Mouse (Mus musculus) CH12.LX (cell line): Measurements from ENCODE around the gene Gm4131. TPM values are rescaled to one million over a fixed set of nuclear protein-coding genes. Genes with fewer than 3 reads are reported as not detected.

Experiments used
- DNase-seq: peaks from one replicate; pipeline ENCODE4 v3.0.0-alpha.2; 2013; ENCODE audit errors: extremely low read depth
- H3K27ac ChIP-seq: 2 replicates; pipeline ENCODE4 v1.5.1; 2012; ENCODE audit warnings: low read depth, mild to moderate bottlenecking, control low read depth, moderate library complexity; ENCODE audit not compliant: insufficient read depth
- H3K27me3 ChIP-seq: replicated peaks from 2 replicates; pipeline ENCODE3; 2012; ENCODE audit warnings: inconsistent platforms
- H3K36me3 ChIP-seq, 2 experiments: replicated peaks in 1 of 2; 2 replicates each; pipeline versions ENCODE3 to v1.6.1; 2012; ENCODE audit warnings: inconsistent platforms in 1 of 2, low read length in 1 of 2, mild to moderate bottlenecking in 1 of 2, mixed read lengths in 1 of 2, moderate library complexity in 1 of 2; ENCODE audit not compliant: control insufficient read depth in 1 of 2, insufficient read depth in 1 of 2
- H3K4me1 ChIP-seq, 2 experiments: 2 replicates each; pipeline ENCODE4 v1.6.1; 2012; ENCODE audit warnings: inconsistent platforms in 1 of 2, moderate library complexity in 1 of 2; ENCODE audit not compliant: insufficient read depth in 2 of 2, control insufficient read depth in 1 of 2
- H3K4me2 ChIP-seq: 2 replicates; pipeline ENCODE4 v1.6.1; 2012; ENCODE audit warnings: low read depth, mild to moderate bottlenecking, control low read depth; ENCODE audit not compliant: poor library complexity, insufficient read depth, severe bottlenecking
- H3K4me3 ChIP-seq, 3 experiments: fragments of 150-350 bp in 1 of 3; sonication (generic) in 1 of 3; replicated peaks in 1 of 3; 2 replicates each; pipeline versions ENCODE3 to v1.5.1; 2011 to 2012; ENCODE audit warnings: low read depth in 2 of 3, low read length in 2 of 3, mild to moderate bottlenecking in 2 of 3, moderate library complexity in 2 of 3, control low read depth in 1 of 3, improper control_type of control experiment in 1 of 3, inconsistent platforms in 1 of 3, mixed read lengths in 1 of 3; ENCODE audit not compliant: poor library complexity in 1 of 3
- H3K79me2 ChIP-seq: replicated peaks from 2 replicates; pipeline ENCODE4 v1.6.1; 2012; ENCODE audit warnings: mild to moderate bottlenecking, moderate library complexity; ENCODE audit not compliant: control insufficient read depth, poor library complexity, insufficient read depth, severe bottlenecking; ENCODE audit errors: extremely low read depth
- H3K9ac ChIP-seq: 2 replicates; pipeline ENCODE4 v1.6.1; 2012; ENCODE audit warnings: low read depth, mild to moderate bottlenecking, control low read depth, moderate library complexity; ENCODE audit not compliant: insufficient read depth
- H3K9me3 ChIP-seq: replicated peaks from 2 replicates; pipeline ENCODE3; 2012; ENCODE audit warnings: low read length, inconsistent platforms, mixed read lengths
- CHD1 ChIP-seq: IDR thresholded peaks from 2 replicates; pipeline ENCODE4 v1.6.1; 2012; ENCODE audit warnings: low read depth, low read length, improper control_type of control experiment, inconsistent platforms
- E2F4 ChIP-seq: IDR thresholded peaks from 2 replicates; pipeline ENCODE4 v1.6.1; 2011; ENCODE audit warnings: low read depth, low read length, improper control_type of control experiment; ENCODE audit not compliant: insufficient replicate concordance
- EP300 ChIP-seq: IDR thresholded peaks from 2 replicates; pipeline ENCODE4 v1.6.1; 2011; ENCODE audit warnings: low read length, improper control_type of control experiment
- ETS1 ChIP-seq: conservative IDR thresholded peaks from 2 replicates; pipeline ENCODE4 v1.6.1; 2012; ENCODE audit warnings: low read depth, mild to moderate bottlenecking, inconsistent platforms, low read length, improper control_type of control experiment, moderate library complexity
- IRF4 ChIP-seq: IDR thresholded peaks from 2 replicates; pipeline ENCODE4 v1.6.1; 2014; ENCODE audit warnings: low read depth, mild to moderate bottlenecking, inconsistent platforms, low read length, improper control_type of control experiment
- KAT2A ChIP-seq: IDR thresholded peaks from 2 replicates; pipeline ENCODE4 v1.6.1; 2012; ENCODE audit warnings: low read length, improper control_type of control experiment, inconsistent platforms; ENCODE audit not compliant: insufficient replicate concordance
- MAX ChIP-seq: IDR thresholded peaks from 2 replicates; pipeline ENCODE4 v1.6.1; 2011; ENCODE audit warnings: low read length, improper control_type of control experiment
- MXI1 ChIP-seq: IDR thresholded peaks from 2 replicates; pipeline ENCODE4 v1.6.1; 2011; ENCODE audit warnings: mild to moderate bottlenecking, low read depth, low read length, improper control_type of control experiment
- MYC ChIP-seq: IDR thresholded peaks from 2 replicates; pipeline ENCODE4 v1.6.1; 2011; ENCODE audit warnings: low read depth, mild to moderate bottlenecking, improper control_type of control experiment, low read length
- NELFE ChIP-seq: IDR thresholded peaks from 2 replicates; pipeline ENCODE4 v1.6.1; 2011; ENCODE audit warnings: low read depth, low read length, improper control_type of control experiment
- NRF1 ChIP-seq: IDR thresholded peaks from 2 replicates; pipeline ENCODE4 v1.6.1; 2014; ENCODE audit warnings: low read depth, mild to moderate bottlenecking, inconsistent platforms, low read length, improper control_type of control experiment, moderate library complexity
- POLR2A ChIP-seq: IDR thresholded peaks from 2 replicates; pipeline ENCODE4 v1.6.1; 2011; ENCODE audit warnings: low read depth, mild to moderate bottlenecking, improper control_type of control experiment, low read length
- POLR2AphosphoS2 ChIP-seq: IDR thresholded peaks from 2 replicates; pipeline ENCODE4 v1.6.1; 2011; ENCODE audit warnings: low read depth, low read length, improper control_type of control experiment
- RAD21 ChIP-seq: IDR thresholded peaks from 2 replicates; pipeline ENCODE4 v1.6.1; 2011; ENCODE audit warnings: low read depth, mild to moderate bottlenecking, low read length, improper control_type of control experiment, moderate library complexity
- RCOR1 ChIP-seq: conservative IDR thresholded peaks from 2 replicates; pipeline ENCODE4 v1.6.1; 2012; ENCODE audit warnings: low read depth, mild to moderate bottlenecking, inconsistent platforms, low read length, improper control_type of control experiment
- SIN3A ChIP-seq: IDR thresholded peaks from 2 replicates; pipeline ENCODE4 v1.6.1; 2012; ENCODE audit warnings: low read length, improper control_type of control experiment, inconsistent platforms
- SMC3 ChIP-seq: IDR thresholded peaks from 2 replicates; pipeline ENCODE4 v1.6.1; 2011; ENCODE audit warnings: low read depth, low read length, improper control_type of control experiment
- TBP ChIP-seq: conservative IDR thresholded peaks from 2 replicates; pipeline ENCODE4 v1.6.1; 2011; ENCODE audit warnings: low read depth, low read length, improper control_type of control experiment
- TCF12 ChIP-seq: IDR thresholded peaks from 2 replicates; pipeline ENCODE4 v1.6.1; 2014; ENCODE audit warnings: low read depth, mild to moderate bottlenecking, inconsistent platforms, low read length, improper control_type of control experiment
- UBTF ChIP-seq: IDR thresholded peaks from 2 replicates; pipeline ENCODE4 v1.6.1; 2012; ENCODE audit warnings: low read depth, mild to moderate bottlenecking, inconsistent platforms, low read length, improper control_type of control experiment, moderate library complexity
- ZC3H11A ChIP-seq: IDR thresholded peaks from 2 replicates; pipeline ENCODE4 v1.6.1; 2012; ENCODE audit warnings: low read depth, mild to moderate bottlenecking, inconsistent platforms, low read length, improper control_type of control experiment
- ZMIZ1 ChIP-seq: IDR thresholded peaks from 2 replicates; pipeline ENCODE4 v1.6.1; 2012; ENCODE audit warnings: low read depth, mild to moderate bottlenecking, inconsistent platforms, low read length, improper control_type of control experiment
- dilution Hi-C: fragments of 300-500 bp; cut with MboI; formaldehyde crosslinking; loops from 2 replicates; pipeline ENCODE4 v1.14.3; 2020; ENCODE audit warnings: low sequenced_read_pairs; ENCODE audit not compliant: extremely low pct_unique_long_range_greater_than_20kb, extremely low pct_ligation_motif_present
- in situ Hi-C: fragments of 300-500 bp; cut with MboI; formaldehyde crosslinking; loops from 3 replicates; pipeline ENCODE4 v1.14.3; 2019; ENCODE audit warnings: low sequenced_read_pairs, low pct_ligation_motif_present, low pct_unique_long_range_greater_than_20kb, mixed read lengths
- polyA plus RNA-seq: library from polyadenylated mRNA; unstranded; fragments of >175 nt; gene quantifications from 2 replicates; pipeline ENCODE4 v1.2.1, GENCODE M21; 2012; ENCODE audit warnings: low read depth; ENCODE audit not compliant: insufficient read length
- total RNA-seq, 2 experiments: library from RNA; depleted of rRNA; stranded (reverse); fragments of 300-350 nt in 1 of 2; fragments of >200 nt in 1 of 2; gene quantifications; 2 replicates each; pipeline ENCODE4 v1.2.3; 2012 to 2014

The Gm4131 gene
- total and polyA plus RNA-seq, 3 experiments, result not detected

GRCm38 (mm10) chr14:62585338-62585737, 18.6 kb upstream of the Gm4131 start:
- Histone ChIP-seq H3K4me2 (no peak overlapping the region), H3K27ac (no peak overlapping the region), H3K27me3 (no peaks in the 10 kb centered on the region), H3K4me1 (0 out of 4 replicates have a peak, but pooled peaks cover 0 to 5% of the 10 kb centered on the region in 2 experiments), H3K36me3 (no peaks in the 10 kb centered on the region), H3K4me3 (no peak overlapping the region), H3K9ac (no peak overlapping the region), H3K79me2 (no peaks in the 10 kb centered on the region), H3K9me3 (no peaks in the 10 kb centered on the region)
- no peak for DNase-seq
- in situ Hi-C loops (no loop called here), dilution Hi-C loops (no loop called here)
- no peak for TF ChIP-seq KAT2A
- no peak for TF ChIP-seq TCF12
- TF ChIP-seq MAX, result no peak
- TF ChIP-seq POLR2AphosphoS2, result no peak
- TF ChIP-seq ZMIZ1, result no peak
- no peak for TF ChIP-seq NRF1
- no peak for TF ChIP-seq RCOR1
- no peak for TF ChIP-seq POLR2A
- no peak for TF ChIP-seq EP300
- no peak for TF ChIP-seq MXI1
- TF ChIP-seq ZC3H11A, result no peak
- no peak for TF ChIP-seq MYC
- no peak for TF ChIP-seq ETS1

GRCm38 (mm10) chr14:62584637-62585036, 17.9 kb upstream of the Gm4131 start:
- H3K4me3 ChIP-seq, result no peak overlapping the region
- H3K9ac ChIP-seq, result no peak overlapping the region
- dilution Hi-C loops (no loop called here), in situ Hi-C loops (no loop called here)
- no peak overlapping the region for H3K4me2 ChIP-seq
- H3K36me3 ChIP-seq, result no peaks in the 10 kb centered on the region
- H3K4me1 ChIP-seq, result 0 out of 4 replicates have a peak, but pooled peaks cover 0 to 5% of the 10 kb centered on the region in 2 experiments
- no peaks in the 10 kb centered on the region for H3K9me3 ChIP-seq
- H3K27ac ChIP-seq, result no peak overlapping the region
- peaks cover 1% of the 10 kb centered on the region for H3K27me3 ChIP-seq
- no peaks in the 10 kb centered on the region for H3K79me2 ChIP-seq
- TF ChIP-seq TBP (no peak), ZMIZ1 (no peak), IRF4 (no peak), SMC3 (no peak), UBTF (no peak), CHD1 (no peak), E2F4 (no peak), SIN3A (no peak), NELFE (no peak), ETS1 (no peak), RAD21 (no peak)
- no peak for DNase-seq
